Mouse (Mus musculus) adipocyte (in vitro differentiated cells): ENCODE measurements around the gene C1ql2.

Experiments used
- DNase-seq: peaks from one replicate; pipeline ENCODE4 v3.0.0-alpha.2; 2016; ENCODE audit warnings: low spot score

Gene C1ql2

GRCm38 (mm10) chr1:120340419-120341171, at the start of gene C1ql2:
Gene C1ql2 (plus strand): TSS chr1:120340582.
- no peak for DNase-seq

- no peak for DNase-seq
Measured at GRCm38 (mm10) chr1:120291709-120292108, 48.7 kb upstream of the C1ql2 start.

- DNase-seq = no peak
Measured at GRCm38 (mm10) chr1:120293803-120294202, 46.6 kb upstream of the C1ql2 start.

DNA sequence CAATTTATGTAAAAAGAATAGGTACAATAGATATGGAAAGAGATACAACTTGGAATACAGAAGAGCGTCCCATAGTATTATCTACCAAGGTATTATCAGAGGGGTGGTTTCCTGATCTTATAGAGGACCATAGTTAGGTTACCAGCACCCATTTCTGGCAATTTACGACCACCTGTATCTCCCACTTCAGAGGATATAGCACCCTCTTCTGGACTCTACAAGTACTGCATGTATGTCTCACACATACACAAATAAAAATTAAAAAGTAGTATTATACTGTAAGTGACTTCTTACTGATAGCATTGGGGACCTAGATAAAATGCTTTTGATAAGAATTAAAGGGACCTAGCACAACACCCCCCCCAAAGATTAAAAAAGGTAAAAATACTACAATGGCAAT, 43.4 kb upstream of the C1ql2 start:
- no peak for DNase-seq

- DNase-seq = no peak
Measured at GRCm38 (mm10) chr1:120305801-120306200, 34.6 kb upstream of the C1ql2 start.

GRCm38 (mm10) chr1:120321270-120322021, 18.9 kb upstream of the C1ql2 start:
- no peak for DNase-seq

GRCm38 (mm10) chr1:120323131-120323561, 17.2 kb upstream of the C1ql2 start:
- no peak for DNase-seq

DNA sequence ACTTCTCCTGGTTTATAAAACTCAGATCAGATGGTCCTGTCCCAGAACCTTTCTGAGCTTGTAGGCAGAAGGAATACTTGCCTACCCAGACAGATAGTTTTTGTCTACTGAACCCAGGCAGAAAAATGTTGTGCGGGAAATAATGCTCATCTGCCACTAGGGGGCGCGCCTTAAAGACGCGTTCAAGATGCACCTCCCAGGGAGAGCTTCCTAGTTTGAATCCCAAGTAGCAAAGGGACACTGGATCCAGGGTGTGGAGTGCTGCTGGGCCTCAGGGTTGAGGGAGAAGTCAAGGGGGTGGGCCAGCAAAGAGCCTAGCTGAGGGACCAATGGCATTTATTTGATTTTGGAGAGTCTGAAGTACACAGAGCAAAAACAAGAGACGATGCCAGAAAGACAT, 12.7 kb upstream of the C1ql2 start:
- DNase-seq = peak; percentile 60

- no peak for DNase-seq
Measured at GRCm38 (mm10) chr1:120328212-120328611, 12.2 kb upstream of the C1ql2 start.

GRCm38 (mm10) chr1:120331841-120332240, 8.5 kb upstream of the C1ql2 start:
- DNase-seq = peak; percentile 65

- no peak for DNase-seq
Measured at GRCm38 (mm10) chr1:120337970-120338369, 2.4 kb upstream of the C1ql2 start.

- DNase-seq = no peak
Measured at GRCm38 (mm10) chr1:120341172-120341675, 842 bp downstream of the C1ql2 start.

- DNase-seq = no peak
Measured at GRCm38 (mm10) chr1:120341811-120342370, 1.5 kb downstream of the C1ql2 start.

- DNase-seq = no peak
Measured at GRCm38 (mm10) chr1:120342371-120342821, 2.0 kb downstream of the C1ql2 start.

- DNase-seq = no peak
Measured at GRCm38 (mm10) chr1:120345001-120345400, 4.6 kb downstream of the C1ql2 start.

DNA sequence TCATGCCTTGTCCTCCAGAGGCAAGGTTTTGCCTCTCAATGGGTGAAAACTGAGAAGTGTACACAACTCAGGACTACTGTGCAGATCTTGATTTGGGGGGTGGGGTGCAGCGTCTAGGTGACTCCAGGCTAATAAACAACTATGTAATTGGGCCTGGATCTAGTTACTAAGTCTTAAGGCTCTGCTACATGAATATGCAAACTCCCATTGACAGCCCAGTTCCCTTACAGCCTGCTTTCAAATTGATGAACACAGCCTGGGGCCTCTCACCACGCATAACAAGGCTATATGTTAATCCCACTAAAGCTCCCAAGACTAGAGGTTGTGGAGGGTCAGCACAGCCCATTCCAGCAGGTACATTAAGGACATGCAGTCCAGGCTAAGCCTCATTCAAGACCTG, 14.0 kb downstream of the C1ql2 start:
- DNase-seq = no peak

GRCm38 (mm10) chr1:120357371-120358274, 17.2 kb downstream of the C1ql2 start:
- DNase-seq = peak; percentile 18

DNA sequence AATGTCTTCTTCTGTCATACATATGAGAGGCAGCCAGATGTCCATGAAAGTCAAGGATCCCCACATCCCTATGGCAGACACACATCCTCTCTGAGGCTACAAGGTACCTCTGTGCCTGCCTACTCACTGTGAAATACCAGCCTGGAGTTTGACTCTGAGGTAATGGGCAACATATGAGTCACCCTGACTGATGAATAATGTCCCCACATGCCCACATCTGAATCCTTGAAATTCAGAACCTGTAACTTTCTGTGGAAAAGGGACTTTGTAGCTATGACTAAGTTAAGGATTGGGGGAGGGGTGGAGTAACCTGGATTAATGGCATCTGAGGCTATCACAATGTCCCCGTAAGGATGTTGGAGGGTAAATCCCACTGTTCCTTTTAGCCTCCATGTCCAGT, 23.3 kb downstream of the C1ql2 start:
- DNase-seq = no peak

DNA sequence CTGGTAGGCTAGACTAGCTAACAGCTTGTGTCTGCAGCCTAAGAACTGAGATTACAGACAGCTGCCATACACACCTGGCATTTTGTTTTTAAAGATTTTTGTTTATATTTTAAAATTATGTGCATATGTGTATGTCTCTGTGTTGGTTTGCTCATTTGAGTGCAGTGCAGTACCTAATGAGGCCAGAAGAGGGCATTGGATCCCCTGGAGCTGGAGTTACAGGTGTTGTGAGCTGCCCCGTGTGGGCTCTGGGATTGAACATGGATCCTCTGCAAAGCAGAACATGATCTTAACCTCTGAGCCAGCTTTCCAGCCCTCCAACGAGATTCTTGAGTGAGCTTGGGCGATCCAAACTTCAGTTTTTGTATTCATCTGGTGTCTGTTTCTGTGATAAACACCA, 27.8 kb downstream of the C1ql2 start:
- DNase-seq = no peak

- DNase-seq = no peak
Measured at GRCm38 (mm10) chr1:120374131-120374530, 33.7 kb downstream of the C1ql2 start.

GRCm38 (mm10) chr1:120374832-120375231, 34.5 kb downstream of the C1ql2 start:
- DNase-seq = no peak
